ENCODE assay signal across 1 mouse cellular context in genomic region chr17:56035216-56035615, GRCm38 (mm10).
TF ChIP-seq lines count a peak whose summit lies in the region.

No protein-coding gene starts in this region.

TF ChIP-seq in ES-E14, 5 proteins besides CTCF, POLR2A, EP300 and RAD21 (continued from another document):
- no peak for TF ChIP-seq MAFK (IDR thresholded peaks at IDR 0.05; ENCODE audit: insufficient read depth, low read depth, low read length)
